29 mouse cellular contexts compared by ENCODE assay signal in genomic region chr13:63793345-63794308, GRCm38 (mm10). TPM values are rescaled to one million over a fixed set of nuclear protein-coding genes. Genes with fewer than 3 reads are reported as not detected.
DNase-seq lines count a peak whose midpoint lies in the region; ATAC-seq lines count a peak whose summit lies in the region.
"Had no signal": no experiment of that assay in that cellular context is flagged by ENCODE, and none has a peak within 500 bp of the region (broad histone marks: within the 10 kb centered on the region; RNA-seq: fewer than 3 reads in every experiment).

No protein-coding gene starts in this region.

- no peaks in the 10 kb centered on the region for H3K9me3 ChIP-seq in limb, embryonic 10.5 days (replicated peaks)
- H3K9me3 ChIP-seq: embryonic facial prominence, embryonic 10.5 days; embryonic facial prominence, embryonic 13.5 days; forebrain, embryonic 12.5 days; forebrain, embryonic 15.5 days; heart, embryonic 10.5 days; heart, embryonic 13.5 days; intestine, embryonic 15.5 days had no signal

- no peak overlapping the region for H3K27ac ChIP-seq in limb, embryonic 10.5 days
- H3K27ac ChIP-seq: embryonic facial prominence, embryonic 10.5 days; embryonic facial prominence, embryonic 13.5 days; forebrain, embryonic 12.5 days; forebrain, embryonic 15.5 days; heart, adult 2 months; heart, embryonic 10.5 days; heart, embryonic 13.5 days; hindbrain, embryonic 14.5 days; hindbrain, postnatal 0 days; intestine, embryonic 15.5 days had no signal

- H3K4me1 ChIP-seq in limb, embryonic 10.5 days, result 0 out of 2 replicates have a peak, but pooled peaks cover 5% of the 10 kb centered on the region
- H3K4me1 ChIP-seq: embryonic facial prominence, embryonic 10.5 days; embryonic facial prominence, embryonic 13.5 days; forebrain, embryonic 12.5 days; forebrain, embryonic 15.5 days; heart, embryonic 10.5 days; heart, embryonic 13.5 days; intestine, embryonic 15.5 days had no signal

- no peaks in the 10 kb centered on the region for H3K27me3 ChIP-seq in limb, embryonic 10.5 days (ENCODE audit: low read depth, poor library complexity, severe bottlenecking)
- H3K27me3 ChIP-seq: embryonic facial prominence, embryonic 13.5 days; forebrain, embryonic 12.5 days; forebrain, embryonic 15.5 days; heart, embryonic 13.5 days; intestine, embryonic 15.5 days had no signal

- whole genome bisulfite sequencing in limb, embryonic 10.5 days, result 76% methylated on average over 7 of the region's 7 CpGs

- DNase-seq in A20 (ENCODE audit: low read depth, low spot score), result peak; percentile 78
- peak; percentile 7 for DNase-seq in brain, adult 2 months (ENCODE audit: low read depth, low spot score)
- DNase-seq in frontal cortex, postnatal 25 days (ENCODE audit: low spot score in 2 of 2), result no peak
- DNase-seq in limb, embryonic 10.5 days (ENCODE audit: low spot score), result no peak
- DNase-seq in ovary, postnatal 14 days (ENCODE audit: low spot score), result no peak
- DNase-seq: adrenal gland, adult 8-10 months; adrenal gland, postnatal 25 days; B cell, adult 2 months; cerebellum, adult 2 months; cerebellum, postnatal 10 days; cerebellum, postnatal 36 days; embryo, embryonic 11 days; gastrocnemius, postnatal 10 days; gastrocnemius, postnatal 36 days; heart, adult 2 months; heart, postnatal 14 days; heart, postnatal 4 days; kidney, adult 11 months had no signal

- no peaks in the 10 kb centered on the region for H3K36me3 ChIP-seq in limb, embryonic 10.5 days
- H3K36me3 ChIP-seq: embryonic facial prominence, embryonic 10.5 days; embryonic facial prominence, embryonic 13.5 days; forebrain, embryonic 12.5 days; forebrain, embryonic 15.5 days; heart, embryonic 10.5 days; heart, embryonic 13.5 days; intestine, embryonic 15.5 days had no signal

- peak; percentile 76 for ATAC-seq in CD4-positive, CD25-positive, alpha-beta regulatory T cell, adult 4 months
- ATAC-seq: forebrain, embryonic 15.5 days; hindbrain, postnatal 0 days; intestine, embryonic 15.5 days had no signal

- H3K4me3 ChIP-seq in limb, embryonic 10.5 days, result no peak overlapping the region
- H3K4me3 ChIP-seq: embryonic facial prominence, embryonic 10.5 days; embryonic facial prominence, embryonic 13.5 days; erythroblast, embryonic 14.5 days; forebrain, embryonic 12.5 days; forebrain, embryonic 15.5 days; heart, adult 2 months; heart, embryonic 10.5 days; heart, embryonic 13.5 days; intestine, embryonic 15.5 days had no signal

RNA-seq across cellular contexts. Expression of gene Ercc6l2, which starts 21.4 kb away (rescaled TPM):
- polyA plus RNA-seq in CD4-positive, CD25-positive, alpha-beta regulatory T cell, adult 4 months (2017; shearing (Covaris generic)), result 10 to 100 TPM; 19.2 to 20.9 TPM
- polyA plus RNA-seq in limb, embryonic 10.5 days (2016; fragmentation: Nextera tagmentation; extraction: Ambion mirVana), result 19.0 and 22.1 TPM in 2 replicates

Comparison
In these comparisons a context has a peak if more than half of its experiments do, and no peak if none do; other contexts are left out.
1. DNase-seq: peak in A20 (single experiment) and brain, adult 2 months (single experiment); none in frontal cortex, postnatal 25 days (0 of 2), limb, embryonic 10.5 days (single experiment) and ovary, postnatal 14 days (single experiment).